In the genomic region with DNA sequence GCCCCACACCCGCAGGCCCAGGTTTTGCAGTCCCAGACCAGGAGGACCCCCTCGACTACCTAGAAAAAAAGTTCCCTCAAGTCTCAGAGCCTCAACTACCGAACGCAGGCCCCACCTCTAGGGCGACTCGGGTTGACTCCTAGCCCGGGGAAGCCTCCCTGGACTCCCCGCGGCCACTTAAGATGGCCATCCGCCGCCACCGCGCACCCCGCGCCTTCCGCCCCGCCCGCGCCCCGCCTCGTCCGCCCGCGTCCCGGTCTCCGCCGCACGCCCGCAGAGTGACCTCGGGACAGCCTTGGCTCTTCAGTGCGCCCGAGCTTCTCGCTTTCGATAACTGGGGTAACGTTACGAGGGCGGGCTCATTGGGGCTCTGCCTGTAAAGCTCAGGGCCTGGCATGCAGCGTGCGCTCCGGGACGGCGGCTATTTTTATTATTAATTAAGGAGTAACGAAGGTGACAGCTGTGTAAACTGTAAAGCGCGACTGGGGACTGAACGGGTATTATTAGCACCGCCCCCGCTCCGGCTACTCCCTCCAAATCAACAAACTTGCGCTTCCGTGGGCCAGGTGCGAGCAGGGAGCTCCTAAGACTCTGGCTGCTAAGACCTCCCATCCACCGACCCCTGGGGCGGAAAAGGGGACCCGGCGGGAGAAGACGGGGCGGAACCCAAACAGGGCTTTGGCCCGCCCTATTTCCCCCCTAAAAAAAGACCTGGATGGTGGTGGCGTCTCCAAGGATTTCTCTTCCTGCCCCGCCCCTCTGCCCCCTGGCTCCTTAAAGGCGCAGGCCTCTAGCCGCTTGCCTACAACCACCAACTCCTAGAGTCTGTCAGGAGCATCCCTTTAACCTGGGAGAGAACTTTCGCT, we compare ENCODE assay signal across 8 mouse cellular contexts. TPM values are rescaled to one million over a fixed set of nuclear protein-coding genes. Genes with fewer than 3 reads are reported as not detected.
A peak's percentile ranks its signal among the peaks of the same experiment; 100 is the strongest.
DNase-seq lines count a peak whose midpoint lies in the region; ATAC-seq lines count a peak whose summit lies in the region.

Gene Inppl1, minus strand, starts transcription at position 624 of the 866 bp plus-strand sequence.

- H3K4me3 ChIP-seq in megakaryocyte, embryonic 14.5 days (replicated peaks) = peak within 1 kb of the TSS; percentile 94

- peak; percentile 79 for DNase-seq in gastrocnemius, postnatal 10 days
- DNase-seq in hindlimb bud, embryonic 11.5 days (ENCODE audit: extremely low spot score, low read depth, low spot score) = peak; percentile 58
- peak; percentile 56 to 84 for DNase-seq in left cerebral cortex, adult 9 months (ENCODE audit: low spot score in 2 of 2)
- DNase-seq in right cerebral cortex, postnatal 25 days = peak; percentile 66

- H3K27me3 ChIP-seq in megakaryocyte, embryonic 14.5 days (replicated peaks) = peaks cover 44% of the 10 kb centered on the region

- no peaks in the 10 kb centered on the region for H3K9me3 ChIP-seq in megakaryocyte, embryonic 14.5 days

- ATAC-seq in activated CD4-positive, CD25-positive, alpha-beta regulatory T cell, adult 4 months = peak; percentile 41
- ATAC-seq in common myeloid progenitor, adult 5-6 weeks (replicated peaks; ENCODE audit: low read depth, poor library complexity, severe bottlenecking) = peak; percentile 41
- no peak for ATAC-seq in erythroid progenitor cell, adult 5-6 weeks (replicated peaks; ENCODE audit: low FRiP score, poor library complexity, severe bottlenecking)

- peaks cover 33% of the 10 kb centered on the region for H3K4me1 ChIP-seq in megakaryocyte, embryonic 14.5 days

- peaks cover 28% of the 10 kb centered on the region for H3K36me3 ChIP-seq in megakaryocyte, embryonic 14.5 days (replicated peaks; ENCODE audit: low read length)

RNA-seq across cellular contexts. Expression of gene Inppl1, which starts in this region (rescaled TPM):
- 1 to 10 TPM; 1.5 to 2.6 TPM for polyA plus RNA-seq in activated CD4-positive, CD25-positive, alpha-beta regulatory T cell, adult 4 months (2017; shearing (Covaris generic))
- 1.0 and 1.8 TPM in 2 replicates for total RNA-seq in common myeloid progenitor, adult 5-6 weeks (2017)
- 10 to 100 TPM; 76.2 to 89.2 TPM for total RNA-seq in gastrocnemius, postnatal 10 days (2021)
- polyA plus RNA-seq in megakaryocyte, embryonic 14.5 days (2012; ENCODE audit: insufficient read depth, low replicate concordance) = 78.9 and 135 TPM in 2 replicates
- 6.1 and 18.9 TPM in 2 replicates for total RNA-seq in erythroid progenitor cell, adult 5-6 weeks (2015; ENCODE audit: low replicate concordance)
- total RNA-seq in erythroid progenitor cell, adult 5-6 weeks (2017; ENCODE audit: low replicate concordance) = 0.68 and 2.2 TPM in 2 replicates

Comparison
In these comparisons a context has a peak if more than half of its experiments do, and no peak if none do; other contexts are left out.
1. RNA of gene Inppl1 (polyA plus RNA-seq): 78.9 to 135 TPM in megakaryocyte, embryonic 14.5 days; 1.5 to 2.6 TPM in activated CD4-positive, CD25-positive, alpha-beta regulatory T cell, adult 4 months; every median in the first group is over 10 times any median in the second.
2. Peak in every context shown above with its lines, with median percentiles within 50 percentile points of each other: DNase-seq.